Mouse (Mus musculus): Measurements from ENCODE around the gene Klhl11. TPM values are rescaled to one million over a fixed set of nuclear protein-coding genes. Genes with fewer than 3 reads are reported as not detected.
A peak's percentile ranks its signal among the peaks of the same experiment; 100 is the strongest.

Klhl11 gene
- polyA plus RNA-seq, 1 experiment from 2014 or later = 10.9 TPM

GRCm38 (mm10) chr11:100414021-100414913 is 58.3 kb downstream of the Klhl11 start, which contains the start of gene P3h4:
TSS of gene P3h4 (minus strand) at chr11:100414836.
- H3K36me3 ChIP-seq (ENCODE audit: insufficient read depth) = peaks cover 28% of the 10 kb centered on the region
- ATAC-seq (ENCODE audit: insufficient read depth) = peak; percentile 98

DNA sequence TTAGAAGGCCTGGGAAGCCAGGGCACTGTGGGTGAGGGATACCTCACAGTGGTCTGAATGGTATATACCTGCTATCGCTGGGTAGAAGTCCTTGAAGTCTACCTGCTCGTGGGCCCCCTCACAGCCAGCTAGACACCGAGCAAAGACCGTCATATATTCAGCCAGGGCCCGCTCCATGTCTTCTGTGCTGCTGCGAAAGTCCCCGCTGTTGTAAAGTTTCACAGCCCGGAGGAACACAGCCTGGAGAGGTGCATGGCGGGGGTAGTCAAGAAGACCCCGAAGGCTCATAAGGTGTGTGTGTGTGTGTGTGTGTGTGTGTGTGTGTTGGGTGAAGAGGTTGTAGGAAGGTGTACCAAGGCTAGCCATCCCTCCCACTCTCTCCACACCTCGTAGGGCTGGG is 59.0 kb downstream of the Klhl11 start:
- no peaks in the 10 kb centered on the region for H3K9me3 ChIP-seq (ENCODE audit: low read depth, low read length)

More at GRCm38 (mm10) chr11:100414021-100414913, 58.3 kb downstream of the Klhl11 start, which contains the start of gene P3h4:
- DNase-seq = peak; percentile 95
- H3K27ac ChIP-seq (ENCODE audit: low read depth) = peak within 1 kb of the TSS; percentile 97
- peaks cover 13% of the 10 kb centered on the region for H3K4me1 ChIP-seq (ENCODE audit: insufficient read depth)
- H3K27me3 ChIP-seq (ENCODE audit: insufficient read depth, low read length) = no peaks in the 10 kb centered on the region
- peak within 1 kb of the TSS; percentile 73 for H3K4me3 ChIP-seq (ENCODE audit: low read depth, low read length)
- H3K4me2 ChIP-seq = peak within 1 kb of the TSS; percentile 86
- peak within 1 kb of the TSS; percentile 83 for H3K9ac ChIP-seq
- TF ChIP-seq CTCF (IDR thresholded peaks at IDR 0.05; ENCODE audit: low read depth) = peak; percentile 59
- WGBS = under 1% methylated on average over 93 of the region's 93 CpGs
- H3K9me3 ChIP-seq (ENCODE audit: low read depth, low read length) = no peaks in the 10 kb centered on the region

More for the DNA sequence above, 59.0 kb downstream of the Klhl11 start:
- WGBS = 48% methylated on average over 11 of the region's 11 CpGs
- ATAC-seq (ENCODE audit: insufficient read depth) = no peak
- Histone ChIP-seq H3K27ac (ENCODE audit: low read depth) (no peak overlapping the region), H3K9ac (peak overlapping the region; percentile 83), H3K4me2 (peak overlapping the region; percentile 86), H3K27me3 (ENCODE audit: insufficient read depth, low read length) (no peaks in the 10 kb centered on the region), H3K36me3 (ENCODE audit: insufficient read depth) (peaks cover 36% of the 10 kb centered on the region), H3K4me3 (ENCODE audit: low read depth, low read length) (peak overlapping the region; percentile 73), H3K4me1 (ENCODE audit: insufficient read depth) (peaks cover 13% of the 10 kb centered on the region)
- DNase-seq = no peak
- TF ChIP-seq CTCF (IDR thresholded peaks at IDR 0.05; ENCODE audit: low read depth) = no peak

Small RNAs within 50 kb of the gene (microRNA-seq; reads per million reads assigned to microRNA genes)
- not detected for gene Gm27374 (ENCODE audit: borderline number of aligned reads)
- gene Mir7116 (ENCODE audit: borderline number of aligned reads) = 0.95 reads per million

Other genes starting within 250 kb of the Klhl11 start
- gene Krt16, start 223.8 kb downstream of the Klhl11 start, polyA plus RNA-seq (2014; fragmentation: Nextera tagmentation; extraction: Ambion mirVana) = not detected in 2 replicates
- 2.1 and 2.9 TPM in 2 replicates for gene Krt17, start 211.7 kb downstream of the Klhl11 start, polyA plus RNA-seq (2014; fragmentation: Nextera tagmentation; extraction: Ambion mirVana)
- gene Krt42, start 202.9 kb downstream of the Klhl11 start, polyA plus RNA-seq (2014; fragmentation: Nextera tagmentation; extraction: Ambion mirVana) = not detected in 2 replicates
- 1,908 and 1,918 TPM in 2 replicates for gene Eif1, start 152.9 kb downstream of the Klhl11 start, polyA plus RNA-seq (2014; fragmentation: Nextera tagmentation; extraction: Ambion mirVana)
- not detected in 2 replicates for gene Gast, start 138.3 kb downstream of the Klhl11 start, polyA plus RNA-seq (2014; fragmentation: Nextera tagmentation; extraction: Ambion mirVana)
- 8.7 and 9.6 TPM in 2 replicates for gene Hap1, start 116.6 kb downstream of the Klhl11 start, polyA plus RNA-seq (2014; fragmentation: Nextera tagmentation; extraction: Ambion mirVana)
- gene Jup, start 75.0 kb downstream of the Klhl11 start, polyA plus RNA-seq (2014; fragmentation: Nextera tagmentation; extraction: Ambion mirVana) = 88.3 and 93.1 TPM in 2 replicates
- gene P3h4, start 57.9 kb downstream of the Klhl11 start, polyA plus RNA-seq (2014; fragmentation: Nextera tagmentation; extraction: Ambion mirVana) = 64.5 and 67.3 TPM in 2 replicates
- 135 and 146 TPM in 2 replicates for gene Fkbp10, start 57.0 kb downstream of the Klhl11 start, polyA plus RNA-seq (2014; fragmentation: Nextera tagmentation; extraction: Ambion mirVana)
- 127 and 136 TPM in 2 replicates for gene Nt5c3b, start 30.9 kb downstream of the Klhl11 start, polyA plus RNA-seq (2014; fragmentation: Nextera tagmentation; extraction: Ambion mirVana)
- gene Klhl10, start 30.8 kb downstream of the Klhl11 start, polyA plus RNA-seq (2014; fragmentation: Nextera tagmentation; extraction: Ambion mirVana) = 0.24 and 0.58 TPM in 2 replicates
- 140 and 146 TPM in 2 replicates for gene Acly, start 55.3 kb upstream of the Klhl11 start, polyA plus RNA-seq (2014; fragmentation: Nextera tagmentation; extraction: Ambion mirVana)
- 0.74 and 0.87 TPM in 2 replicates for gene Ttc25, start 72.9 kb upstream of the Klhl11 start, polyA plus RNA-seq (2014; fragmentation: Nextera tagmentation; extraction: Ambion mirVana)
- 24.4 and 25.4 TPM in 2 replicates for gene Cnp, start 102.2 kb upstream of the Klhl11 start, polyA plus RNA-seq (2014; fragmentation: Nextera tagmentation; extraction: Ambion mirVana)
- 60.3 and 65.4 TPM in 2 replicates for gene Nkiras2, start 146.5 kb upstream of the Klhl11 start, polyA plus RNA-seq (2014; fragmentation: Nextera tagmentation; extraction: Ambion mirVana)
- gene Dnajc7, start 147.4 kb upstream of the Klhl11 start, polyA plus RNA-seq (2014; fragmentation: Nextera tagmentation; extraction: Ambion mirVana) = 71.6 and 79.4 TPM in 2 replicates
- not detected in 2 replicates for gene Zfp385c, start 219.7 kb upstream of the Klhl11 start, polyA plus RNA-seq (2014; fragmentation: Nextera tagmentation; extraction: Ambion mirVana)
- gene Dhx58, start 231.5 kb upstream of the Klhl11 start, polyA plus RNA-seq (2014; fragmentation: Nextera tagmentation; extraction: Ambion mirVana) = 3.1 and 3.3 TPM in 2 replicates
- gene Kat2a, start 239.7 kb upstream of the Klhl11 start, polyA plus RNA-seq (2014; fragmentation: Nextera tagmentation; extraction: Ambion mirVana) = 68.9 and 73.6 TPM in 2 replicates
- gene Hspb9, start 241.1 kb upstream of the Klhl11 start, polyA plus RNA-seq (2014; fragmentation: Nextera tagmentation; extraction: Ambion mirVana) = 0.46 and 0.97 TPM in 2 replicates